Mouse (Mus musculus) T-cell, adult 2 months (primary cell): Measurements from ENCODE around the gene Ly6g6d.

ENCODE experiments used
- DNase-seq: peaks from one replicate; pipeline ENCODE4 v3.0.0; 2022; ENCODE audit warnings: low spot score

The Ly6g6d gene

GRCm38 (mm10) chr17:35068213-35068914 is 9.5 kb downstream of the Ly6g6d start:
- DNase-seq: no peak

- no peak for DNase-seq
Observed at GRCm38 (mm10) chr17:35066084-35066483, 11.8 kb downstream of the Ly6g6d start, which contains the start of gene Mpig6b. TSS of gene Mpig6b (minus strand) at chr17:35066184.

- no peak for DNase-seq
Observed at GRCm38 (mm10) chr17:35064951-35065947, 12.6 kb downstream of the Ly6g6d start, which contains the start of gene Ly6g6c. TSS of gene Ly6g6c (plus strand) at chr17:35065388.

- DNase-seq: no peak
Observed at GRCm38 (mm10) chr17:35064378-35064877, 13.4 kb downstream of the Ly6g6d start.

GRCm38 (mm10) chr17:35063466-35063865 is 14.4 kb downstream of the Ly6g6d start:
- no peak for DNase-seq

- no peak for DNase-seq
Observed at GRCm38 (mm10) chr17:35061299-35061698, 16.6 kb downstream of the Ly6g6d start.

- no peak for DNase-seq
Observed at GRCm38 (mm10) chr17:35060737-35061297, 17.0 kb downstream of the Ly6g6d start.

- DNase-seq: no peak
Observed at GRCm38 (mm10) chr17:35060071-35060470, 17.8 kb downstream of the Ly6g6d start.

- DNase-seq: peak; percentile 83
Observed at GRCm38 (mm10) chr17:35058911-35059892, 18.7 kb downstream of the Ly6g6d start, which contains the start of gene Ddah2. TSS of gene Ddah2 (plus strand) at chr17:35059035.

GRCm38 (mm10) chr17:35058316-35058715 is 19.5 kb downstream of the Ly6g6d start:
- DNase-seq: no peak

GRCm38 (mm10) chr17:35057090-35057489 is 20.8 kb downstream of the Ly6g6d start:
- DNase-seq: no peak

- DNase-seq: no peak
Observed at GRCm38 (mm10) chr17:35055691-35056495, 22.0 kb downstream of the Ly6g6d start.

GRCm38 (mm10) chr17:35052271-35052798 is 25.5 kb downstream of the Ly6g6d start:
- DNase-seq: no peak

GRCm38 (mm10) chr17:35051156-35052086 is 26.4 kb downstream of the Ly6g6d start:
- peak; percentile 80 for DNase-seq

GRCm38 (mm10) chr17:35050126-35050750 is 27.6 kb downstream of the Ly6g6d start:
- DNase-seq: peak; percentile 42

- peak; percentile 21 for DNase-seq
Observed at GRCm38 (mm10) chr17:35049561-35050016, 28.3 kb downstream of the Ly6g6d start, which contains the start of gene Clic1. TSS of gene Clic1 (plus strand) at chr17:35049966.

GRCm38 (mm10) chr17:35048932-35049440 is 28.9 kb downstream of the Ly6g6d start:
- no peak for DNase-seq
